Mouse (Mus musculus) kidney, adult 8-10 months (tissue): ENCODE results near the gene Polr2l.

Experiments used
- DNase-seq, 2 experiments: peaks; one replicate each; pipeline ENCODE4 v3.0.0; 2022

Gene Polr2l

DNA sequence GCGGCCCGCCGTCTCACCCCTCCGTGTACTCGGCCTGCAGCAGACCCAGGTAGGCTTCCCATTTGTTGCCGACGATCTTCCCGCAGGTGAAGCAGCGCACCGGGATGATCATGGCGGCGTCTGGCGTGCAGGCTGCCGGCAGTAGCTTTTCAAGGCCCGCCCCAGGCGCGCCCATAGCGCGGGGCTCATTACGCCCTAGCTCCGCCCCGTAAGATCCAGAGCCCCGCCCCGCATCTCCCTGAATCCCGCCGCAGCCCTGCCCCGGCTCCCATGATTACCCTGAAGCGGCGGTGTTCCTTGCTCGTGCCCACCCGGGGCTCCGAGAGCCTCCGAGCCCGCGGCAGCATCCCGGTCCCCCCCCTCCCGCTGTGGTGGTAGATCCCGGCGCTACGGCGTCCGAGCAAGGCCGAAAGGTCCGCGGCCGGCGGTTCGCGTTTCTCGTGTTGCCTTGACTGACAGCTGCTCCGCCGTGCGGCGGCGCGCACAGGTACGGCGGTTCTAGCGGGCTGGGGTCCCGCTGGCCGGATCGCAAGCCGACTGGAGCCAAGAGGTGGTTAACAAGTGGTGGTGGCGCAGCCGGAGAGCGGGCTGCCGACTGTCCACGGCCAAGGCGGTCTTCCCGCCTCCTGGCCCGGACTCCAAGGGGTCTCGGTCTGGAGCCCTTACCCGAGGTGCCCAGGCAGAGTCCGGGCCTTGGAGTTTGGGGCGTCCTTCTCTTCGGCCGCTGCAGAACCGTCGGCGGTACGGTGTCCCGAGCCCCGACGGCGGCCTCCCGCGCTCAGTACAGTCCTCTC, at the start of gene Polr2l, which contains the start of gene Tspan4:
Polr2l (minus strand) TSS at position 122 of the 794 bp plus-strand sequence.
Tspan4 (plus strand) TSS at position 230 of the 794 bp plus-strand sequence.
- peak; percentile 80 to 87 for DNase-seq

DNA sequence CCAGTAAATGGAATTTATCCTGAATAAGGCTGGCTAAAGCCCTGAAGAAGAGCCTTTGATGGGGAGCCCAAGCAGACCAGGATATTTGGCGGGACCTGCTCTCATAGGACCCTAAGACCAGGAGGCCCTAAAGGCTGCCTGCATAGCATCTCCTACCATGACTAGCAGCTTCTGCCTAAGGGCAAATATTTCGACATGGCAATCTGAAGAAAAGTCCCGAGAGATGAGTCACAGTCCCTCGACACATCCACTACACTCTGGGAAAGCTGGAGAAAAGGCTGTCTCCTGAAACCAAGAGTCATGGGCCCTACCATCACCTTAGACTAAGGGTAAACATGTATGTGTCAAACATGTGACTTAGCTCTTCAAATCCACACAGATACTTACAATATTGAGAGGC, 49.3 kb upstream of the Polr2l start:
- no peak for DNase-seq

DNA sequence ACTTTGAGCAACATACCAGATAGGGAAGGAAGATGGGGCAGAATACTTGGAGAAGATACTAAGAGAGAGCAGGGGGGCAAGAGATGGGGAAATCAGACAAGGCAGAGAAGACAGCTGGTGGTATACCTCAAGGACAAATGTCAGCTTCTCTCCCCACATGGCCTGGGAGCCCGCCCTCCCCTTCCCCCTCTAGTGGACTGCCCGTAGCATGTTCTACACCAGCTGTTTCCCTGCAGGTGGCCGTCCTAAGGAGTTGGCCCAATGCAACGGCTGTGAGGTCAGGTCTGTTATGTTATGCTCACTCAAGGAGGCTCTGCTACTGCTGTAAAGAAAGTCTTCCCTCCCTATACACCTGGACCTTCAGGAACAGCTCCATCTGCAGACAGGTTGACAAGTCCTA, 48.1 kb upstream of the Polr2l start:
- DNase-seq = no peak

DNA sequence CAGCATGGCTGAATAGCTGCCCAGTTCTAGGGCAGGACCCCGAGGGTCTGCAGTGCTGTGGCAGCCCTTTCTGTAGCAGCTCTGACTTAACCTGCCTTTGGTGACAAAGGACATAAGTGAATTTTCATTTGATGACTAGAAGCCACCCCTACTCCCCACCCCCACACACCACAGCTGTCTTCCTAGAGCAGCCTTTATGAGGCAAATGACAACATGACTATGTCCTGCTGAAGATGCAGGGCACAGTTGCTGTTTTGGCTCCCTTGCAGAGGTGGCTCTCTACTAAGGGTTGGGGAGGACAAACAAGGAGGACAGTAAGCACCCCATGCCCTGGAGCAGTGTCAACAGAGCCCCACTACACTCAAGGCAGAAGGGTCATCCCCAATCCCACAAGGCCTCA, 44.9 kb upstream of the Polr2l start:
- DNase-seq = no peak

DNA sequence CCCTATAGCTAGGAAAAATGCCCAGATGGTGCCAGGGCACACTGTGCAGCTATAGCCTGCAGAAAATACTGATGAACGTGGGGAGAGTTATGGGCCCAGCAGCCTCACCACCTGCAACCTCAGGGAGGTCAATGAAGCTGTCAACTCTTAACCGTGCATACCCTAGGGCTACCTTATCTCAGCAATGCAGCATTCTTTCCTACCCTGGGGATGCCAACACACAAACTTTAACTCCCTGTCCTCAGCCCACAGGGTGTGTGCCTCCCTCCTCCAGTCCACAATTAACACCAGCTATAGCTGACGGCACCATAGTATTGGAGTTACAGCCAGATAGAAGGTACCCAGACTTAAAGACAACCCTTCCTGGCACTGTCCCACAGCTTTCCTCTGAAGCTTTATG, 44.0 kb upstream of the Polr2l start:
- DNase-seq = no peak

DNA sequence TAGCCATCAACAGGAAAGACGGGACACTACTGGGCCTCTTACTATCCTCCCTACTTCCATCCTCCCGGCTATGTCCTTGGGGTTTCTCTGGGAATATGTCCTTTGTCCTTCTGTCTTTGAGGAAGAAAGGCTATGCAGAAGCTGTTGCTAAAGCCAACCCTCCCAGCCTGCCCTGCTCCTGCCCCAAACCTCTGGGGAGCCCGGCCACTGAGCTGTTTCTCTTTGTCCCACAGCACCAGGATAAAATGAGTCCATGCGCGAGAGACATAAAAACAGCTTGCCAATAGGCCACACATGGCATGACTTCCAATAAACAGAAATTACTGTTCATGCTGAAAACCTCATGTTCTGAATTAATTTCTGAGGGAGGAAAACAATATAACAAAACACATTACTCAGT, 43.4 kb upstream of the Polr2l start:
- no peak for DNase-seq

DNA sequence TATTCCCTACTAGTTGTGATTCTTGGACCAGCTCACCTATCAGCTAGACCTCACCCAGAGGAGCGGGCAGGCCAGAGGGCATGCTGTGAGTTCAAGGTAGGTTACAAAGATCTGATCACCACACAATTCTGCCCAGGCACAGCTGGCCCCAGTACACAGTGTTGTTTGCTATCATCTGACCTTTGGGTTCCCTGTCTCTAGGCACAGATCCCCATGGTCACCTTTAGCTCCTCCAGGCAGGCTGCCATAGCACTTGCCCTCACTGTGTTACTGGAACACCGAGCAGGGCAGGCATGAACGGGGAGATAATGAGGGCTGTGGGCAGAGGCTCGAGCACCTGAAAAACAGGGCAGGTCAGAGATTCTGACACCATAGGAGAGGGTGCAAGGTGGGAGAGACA, 42.7 kb upstream of the Polr2l start:
- DNase-seq = no peak

DNA sequence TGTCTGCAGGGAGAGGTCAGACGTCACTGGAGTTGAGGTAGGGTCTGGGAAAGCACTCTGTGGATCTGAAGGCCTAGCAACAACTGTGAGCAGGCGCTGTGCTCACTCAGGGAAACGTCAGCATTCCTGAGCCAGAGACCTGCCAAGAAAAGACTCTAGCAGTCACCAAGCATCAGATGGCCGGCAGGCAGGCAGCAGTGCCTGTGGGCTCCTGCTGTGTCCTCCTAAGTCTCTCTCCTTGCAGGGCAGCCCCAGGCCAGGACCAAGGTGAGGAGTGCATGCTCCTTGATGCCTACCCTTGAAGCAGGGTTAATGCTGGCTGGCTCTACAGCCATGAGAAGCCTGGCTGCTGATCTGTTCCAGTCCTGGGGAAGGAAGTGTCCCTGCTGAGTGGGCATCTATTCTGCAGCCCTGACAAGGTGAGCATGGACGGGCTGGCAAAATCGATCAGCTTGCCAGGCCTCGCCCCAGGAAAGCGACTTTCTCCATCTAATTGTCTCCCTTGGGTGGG, 35.8 kb upstream of the Polr2l start:
- no peak for DNase-seq

DNA sequence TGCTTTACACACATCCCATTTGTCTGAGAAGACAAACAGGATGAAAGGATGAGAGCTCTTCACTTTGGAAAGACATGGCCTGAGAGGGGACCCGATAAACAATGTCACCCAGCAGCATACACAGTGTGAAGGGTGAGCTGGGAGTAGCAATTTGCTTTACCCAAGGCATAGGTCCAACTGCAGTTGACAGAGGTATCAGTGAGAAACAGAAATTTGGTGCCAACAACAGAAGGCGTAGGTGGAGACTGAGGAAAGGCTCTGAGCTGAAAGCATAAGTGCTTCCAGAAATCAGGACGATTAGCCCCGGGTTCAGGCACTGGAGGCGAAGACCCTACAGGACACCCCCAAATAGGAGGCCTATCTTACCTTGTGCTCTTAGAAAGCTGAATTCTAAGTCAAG, 35.3 kb upstream of the Polr2l start:
- DNase-seq = no peak

DNA sequence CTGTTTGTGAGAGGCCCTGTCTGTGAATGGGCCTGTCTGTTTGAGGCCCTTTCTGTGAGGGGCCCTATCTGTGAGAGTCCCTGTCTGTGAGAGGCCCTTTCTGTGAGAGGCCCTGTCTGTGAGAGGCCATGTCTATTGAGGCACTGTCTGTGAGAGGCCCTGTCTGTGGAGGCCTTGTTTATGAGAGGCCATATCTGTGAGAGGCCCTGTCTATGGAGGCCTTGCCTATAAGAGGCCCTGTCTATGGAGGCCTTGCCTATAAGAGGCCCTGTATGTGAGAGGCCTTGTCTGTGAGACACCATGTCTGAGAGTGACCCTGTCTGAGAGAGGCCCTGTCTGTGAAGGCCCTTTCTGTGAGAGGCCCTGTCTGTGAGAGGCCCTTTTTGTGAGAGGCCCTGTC, 33.2 kb upstream of the Polr2l start:
- DNase-seq = no peak

DNA sequence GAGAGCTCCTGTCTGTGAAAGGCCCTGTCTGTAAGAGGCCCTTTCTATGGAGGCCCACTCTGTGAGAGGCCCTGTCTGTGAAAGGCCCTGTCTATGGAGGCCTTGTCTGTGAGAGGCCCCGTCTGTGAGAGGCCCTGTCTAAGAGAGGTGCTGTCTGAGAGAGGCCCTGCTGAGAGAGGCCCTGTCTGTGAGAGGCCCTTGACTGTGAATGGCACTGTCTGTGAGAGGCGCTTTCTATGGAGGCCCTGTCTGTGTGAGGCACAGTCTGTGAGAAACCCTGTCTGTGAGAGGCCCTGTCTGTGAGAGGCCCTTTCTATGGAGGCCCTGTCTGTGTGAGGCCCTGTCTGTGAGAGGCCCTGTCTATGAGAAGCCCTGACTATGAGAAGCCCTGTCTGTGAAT, 31.3 kb upstream of the Polr2l start:
- no peak for DNase-seq

DNA sequence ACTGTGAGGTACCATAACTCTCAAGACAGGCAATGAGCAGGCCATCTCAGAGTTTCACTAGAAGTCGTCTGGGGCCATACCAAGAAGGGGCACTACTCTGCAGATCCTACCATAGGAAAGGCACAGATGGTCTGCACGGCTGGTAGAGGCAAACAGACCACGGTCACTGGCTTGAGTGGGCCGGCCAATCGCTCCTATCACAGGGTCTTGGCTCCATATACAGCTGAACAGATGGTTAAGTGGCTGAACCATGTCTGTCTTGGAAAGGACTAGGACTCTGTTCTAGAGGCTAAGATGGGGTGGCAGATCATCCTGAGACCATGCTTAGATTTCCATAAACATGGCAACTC, 27.6 kb upstream of the Polr2l start:
- DNase-seq = no peak

DNA sequence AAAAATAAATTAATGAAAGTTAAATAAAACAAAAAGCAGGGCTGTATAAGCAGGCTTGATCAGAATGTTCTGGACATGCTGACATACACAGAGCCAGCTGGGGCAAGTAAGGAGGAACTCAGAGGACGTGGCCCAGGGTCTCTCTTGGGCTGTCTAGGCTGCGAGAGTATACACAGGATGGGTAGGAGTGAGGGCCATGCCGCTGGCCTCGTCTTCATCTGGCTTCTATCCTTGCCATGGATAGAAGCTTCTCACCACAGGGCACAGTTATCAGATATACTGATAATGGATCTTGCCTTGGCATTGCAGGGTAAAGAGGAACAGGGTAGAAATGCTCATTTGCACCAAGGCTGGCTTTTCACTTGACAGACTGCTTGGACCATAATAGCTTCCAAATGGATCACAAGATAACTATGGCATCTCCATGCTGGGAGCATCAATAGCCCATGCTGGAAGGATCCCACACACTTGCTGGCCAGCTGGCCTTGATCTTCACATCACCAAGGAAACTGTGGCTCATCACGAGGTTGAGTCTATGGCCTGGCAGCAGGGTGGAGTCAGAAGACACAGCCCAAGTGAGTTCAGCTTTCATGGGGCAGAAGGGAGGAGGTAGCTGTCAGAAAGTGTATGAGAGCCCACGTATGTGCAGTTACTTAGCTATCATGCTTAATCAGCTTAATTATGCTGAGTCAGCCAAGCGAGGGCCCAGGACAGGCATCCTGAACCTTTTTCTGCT, 27.1 kb upstream of the Polr2l start:
- DNase-seq = no peak

DNA sequence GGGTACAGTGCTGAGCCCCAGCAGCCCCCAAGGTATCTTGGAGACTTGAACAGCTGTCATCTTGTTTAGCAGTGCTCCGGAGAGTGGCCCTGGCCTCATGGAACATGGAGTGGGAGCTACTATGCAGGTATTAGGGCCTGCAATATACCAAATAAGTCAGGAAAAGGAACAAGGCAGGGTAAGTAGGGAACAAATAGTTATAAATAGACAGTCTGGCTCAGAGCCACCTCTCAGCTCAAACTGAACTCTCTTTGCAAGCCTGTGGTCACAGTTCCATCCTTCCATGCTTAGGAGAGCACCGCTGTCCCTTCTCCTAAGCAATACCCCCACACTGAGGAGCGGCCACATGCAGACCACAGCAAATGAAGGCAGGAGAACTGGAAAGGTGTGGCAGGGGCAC, 22.7 kb upstream of the Polr2l start:
- no peak for DNase-seq

DNA sequence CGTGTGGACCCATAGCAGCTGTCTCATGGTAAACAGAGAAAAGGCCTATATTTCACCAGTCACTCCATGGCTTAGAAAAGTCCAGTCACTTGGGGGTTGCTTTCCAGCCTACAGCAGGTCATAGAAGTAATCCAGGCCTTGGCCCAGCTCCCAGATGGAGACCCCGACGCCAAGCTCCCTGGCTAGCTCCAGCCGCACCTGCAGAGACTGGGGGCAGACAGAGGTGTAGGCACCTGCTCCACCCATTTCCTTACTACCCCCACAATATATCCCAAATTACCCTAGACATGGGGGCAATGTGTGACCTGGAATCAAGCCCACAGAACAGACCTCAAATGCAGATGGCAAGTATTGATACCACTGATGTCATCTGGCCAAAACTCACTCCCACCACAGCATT, 21.0 kb upstream of the Polr2l start:
- no peak for DNase-seq

DNA sequence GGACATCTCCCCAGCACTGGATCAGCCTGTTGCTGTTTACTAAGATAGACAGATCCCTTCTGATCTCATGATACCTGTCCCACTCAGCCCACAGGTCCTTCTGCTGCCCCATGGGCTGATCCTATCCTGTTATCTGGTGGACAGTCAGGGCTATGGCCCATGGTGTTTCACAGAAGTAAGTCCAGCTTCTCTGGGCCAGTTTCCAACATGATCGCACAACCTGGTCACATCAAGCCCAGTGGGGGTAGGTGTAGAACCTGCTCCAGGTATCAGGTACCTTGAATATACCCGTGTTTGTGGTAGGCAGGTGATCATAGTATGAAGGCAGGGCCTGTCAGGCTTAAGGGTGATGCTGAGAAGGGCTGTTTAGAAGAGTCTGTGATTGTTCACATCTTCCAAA, 20.4 kb upstream of the Polr2l start:
- DNase-seq = no peak

DNA sequence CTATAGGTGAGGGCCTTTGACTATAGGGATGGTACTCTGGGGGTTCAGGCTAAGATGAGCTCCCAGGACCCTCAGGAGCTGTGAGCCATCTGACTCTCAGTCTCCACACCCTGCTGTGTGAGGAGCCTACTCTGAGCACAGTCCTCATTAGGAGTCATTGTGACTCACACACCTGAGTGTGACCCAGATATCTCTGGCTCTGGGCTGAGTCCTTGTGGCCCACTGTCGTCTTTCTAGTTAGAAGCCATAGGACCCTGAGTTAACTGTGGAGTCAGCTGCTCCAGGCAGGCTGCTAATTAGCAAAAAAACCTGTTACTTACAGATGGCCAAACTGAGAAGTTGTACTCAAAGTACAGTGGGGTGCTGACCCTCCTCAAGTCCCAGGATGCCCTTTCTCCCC, 18.8 kb upstream of the Polr2l start:
- DNase-seq = no peak

DNA sequence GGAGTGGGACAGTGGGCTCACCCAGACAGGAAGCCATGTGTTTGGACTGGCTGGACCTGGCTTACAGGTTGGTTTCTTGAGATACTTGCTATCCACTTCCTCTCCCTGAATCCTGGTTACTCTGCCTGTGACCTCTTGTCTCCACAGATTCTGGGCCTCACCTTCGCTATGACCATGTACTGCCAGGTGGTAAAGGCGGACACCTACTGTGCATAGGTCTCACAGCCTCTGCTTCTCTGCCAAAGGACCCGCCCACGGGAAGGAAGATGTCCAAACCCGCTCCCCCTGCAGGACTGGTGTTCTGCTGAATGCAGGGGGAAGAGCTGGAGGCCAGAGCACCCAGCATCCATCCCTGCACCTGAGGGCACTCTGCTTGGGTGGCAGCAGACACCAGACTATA, 17.8 kb upstream of the Polr2l start:
- DNase-seq = no peak

DNA sequence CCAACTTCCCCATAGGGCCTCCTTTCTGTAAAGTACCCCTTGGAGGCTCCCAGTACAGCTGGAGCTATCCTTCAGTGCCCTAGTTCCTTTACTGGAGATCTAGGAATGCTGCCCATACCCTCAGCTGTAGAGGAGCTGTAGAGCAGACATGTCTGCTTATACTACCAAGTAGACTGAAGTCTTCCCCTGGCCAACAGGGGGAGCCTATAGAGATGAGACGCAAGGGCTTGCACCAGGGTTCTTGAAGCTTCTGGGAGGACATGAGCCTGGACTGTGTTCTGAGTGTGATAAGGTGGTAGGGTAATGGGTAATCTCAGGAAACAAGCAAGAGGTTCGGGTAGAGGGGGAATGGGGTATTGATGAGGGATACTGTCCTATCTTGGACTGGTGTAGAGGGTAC, 16.2 kb upstream of the Polr2l start:
- DNase-seq = no peak

DNA sequence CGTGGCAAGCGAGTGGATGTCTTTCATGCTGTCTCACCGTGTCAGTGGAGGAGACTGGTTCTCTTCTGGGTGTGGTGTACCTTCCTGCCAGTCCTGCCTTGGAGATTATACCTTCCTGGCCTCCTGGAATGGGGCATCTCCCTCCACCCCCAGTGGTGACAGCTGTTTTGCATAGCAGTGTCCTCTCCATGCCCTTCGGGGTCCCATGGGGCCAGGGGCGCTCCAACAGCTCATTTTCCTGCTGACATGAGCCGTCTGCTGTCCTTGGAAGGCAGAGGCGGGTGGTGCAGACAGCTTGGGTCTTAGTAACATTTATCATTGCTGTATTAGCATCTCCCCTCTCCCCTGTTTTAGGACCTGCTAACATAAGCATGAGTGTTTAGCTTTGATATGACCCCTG, 12.2 kb upstream of the Polr2l start:
- no peak for DNase-seq

DNA sequence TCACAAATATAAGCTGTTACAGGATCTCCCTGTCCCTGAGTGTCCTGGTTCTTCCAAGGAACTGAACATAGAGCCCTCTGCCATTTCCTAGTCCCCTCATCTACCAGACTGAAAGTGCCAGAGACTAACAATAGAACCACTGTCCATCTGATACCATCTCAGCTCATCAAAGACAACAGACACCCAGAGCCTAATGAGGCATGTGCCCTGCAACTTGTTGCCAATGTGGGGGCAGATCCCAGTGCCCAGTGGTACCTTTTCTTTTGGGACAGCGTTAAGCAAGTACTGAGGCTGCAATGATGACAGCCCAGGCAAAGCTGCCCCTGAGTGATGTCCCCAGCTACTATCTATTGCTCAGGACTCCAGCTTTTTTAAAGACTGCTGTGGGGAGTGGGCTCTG, 11.3 kb upstream of the Polr2l start:
- DNase-seq = no peak

DNA sequence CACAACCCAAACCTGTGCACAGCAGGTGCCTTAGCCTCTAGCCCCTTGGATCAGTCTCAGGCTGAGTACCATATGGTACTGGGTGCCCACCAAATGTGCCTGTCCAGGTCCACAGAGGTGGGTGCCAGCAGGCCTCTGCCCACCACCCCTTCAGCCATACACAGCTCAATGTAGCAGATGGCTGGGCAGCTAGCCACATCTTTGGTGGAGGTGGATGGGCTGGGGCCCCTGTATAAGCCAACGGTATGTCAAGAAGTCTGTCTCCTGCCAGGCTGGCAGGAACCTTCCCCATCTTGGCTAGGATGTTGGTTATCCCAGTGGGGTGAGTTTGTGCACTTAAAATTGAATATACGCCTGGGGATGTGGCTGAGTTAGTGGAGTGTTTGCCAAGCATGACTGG, 10.7 kb upstream of the Polr2l start:
- no peak for DNase-seq

DNA sequence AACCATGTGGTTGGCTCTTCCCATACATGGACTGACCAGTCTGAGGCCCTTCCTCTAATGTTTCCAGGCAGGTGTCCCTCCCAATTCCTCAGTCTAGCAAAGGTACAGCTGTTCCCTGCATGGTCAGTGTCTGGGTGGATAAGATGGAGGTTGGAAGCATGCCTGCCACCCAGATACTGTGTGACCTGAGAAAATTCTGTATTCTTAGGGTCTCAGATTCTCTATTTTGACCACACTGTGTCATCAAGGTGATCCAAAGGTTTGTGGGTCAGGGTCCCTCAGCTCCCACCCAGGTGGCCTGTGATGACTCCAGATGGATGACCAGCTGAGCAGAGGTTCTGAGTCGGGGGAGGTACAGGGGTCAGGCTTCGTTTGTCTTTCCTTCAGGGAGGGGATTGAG, 10.3 kb upstream of the Polr2l start:
- no peak for DNase-seq
